Mouse (Mus musculus) stomach, postnatal 0 days (tissue): ENCODE results near the gene Nop9.

Source experiments
- CTCF ChIP-seq: IDR thresholded peaks from 2 replicates; pipeline ENCODE4 v1.5.1; 2016; ENCODE audit warnings: antibody characterized with exemption, low read depth, mild to moderate bottlenecking, moderate library complexity
- EP300 ChIP-seq: optimal IDR thresholded peaks from 2 replicates; pipeline ENCODE3; 2016; ENCODE audit warnings: antibody characterized with exemption

DNA sequence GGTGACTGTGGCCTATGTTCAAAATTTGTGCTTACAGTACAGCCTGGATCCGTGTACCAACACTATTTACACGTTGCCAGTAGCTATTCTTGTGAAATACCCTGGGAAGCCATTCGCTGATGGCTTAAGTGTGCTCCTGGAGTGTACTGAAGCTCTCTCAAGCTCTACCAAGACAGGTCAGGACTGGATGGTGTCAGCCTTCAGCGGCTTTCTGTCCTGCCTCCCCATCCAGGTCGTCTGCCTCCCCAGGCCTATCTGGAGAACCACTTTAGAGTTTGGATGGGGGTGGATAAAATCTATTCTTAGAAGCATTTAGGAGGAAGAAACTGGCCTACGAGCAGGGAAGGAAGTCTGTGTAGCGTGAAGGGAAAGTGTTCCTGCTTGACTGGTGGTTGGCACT is 17.7 kb downstream of the Nop9 start:
- TF ChIP-seq CTCF, result no peak
- TF ChIP-seq EP300, result no peak
